Mouse (Mus musculus) B cell, adult 2 months (primary cell): ENCODE results near the gene Fchsd2.
A peak's percentile ranks its signal among the peaks of the same experiment; 100 is the strongest.

Source experiments
- DNase-seq, 2 experiments: peaks; one replicate each; pipeline ENCODE4 v3.0.0; 2022

The Fchsd2 gene

DNA sequence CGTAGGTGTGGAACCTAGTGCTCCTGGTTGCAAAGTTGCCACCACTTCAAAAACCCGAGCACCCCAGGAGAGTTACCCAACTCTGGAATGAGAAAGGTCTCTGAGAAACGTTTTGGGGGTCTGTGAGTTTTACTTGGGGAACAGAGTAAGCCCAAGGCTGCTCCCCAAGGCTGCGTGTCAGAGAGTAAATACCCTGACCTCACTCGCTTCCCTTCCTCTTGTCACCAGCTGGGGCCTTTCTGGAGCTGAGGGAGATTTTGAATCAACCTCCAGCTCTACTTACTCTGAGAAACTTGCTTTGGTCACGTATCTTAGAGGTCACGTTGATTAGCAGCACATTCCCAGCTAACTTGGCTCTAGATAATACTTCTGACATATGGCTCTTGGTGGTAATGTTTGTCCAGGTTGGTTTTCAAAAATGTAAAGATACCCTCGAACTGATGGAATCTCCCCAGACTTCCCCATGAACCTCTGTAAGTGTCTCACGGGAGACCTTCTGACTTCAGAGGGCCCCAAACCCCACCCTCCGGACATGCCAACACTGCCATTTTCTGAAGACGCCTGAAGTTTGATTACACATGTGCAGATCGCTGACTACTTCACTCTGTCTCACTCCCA is 20.4 kb upstream of the Fchsd2 start:
- no peak for DNase-seq

DNA sequence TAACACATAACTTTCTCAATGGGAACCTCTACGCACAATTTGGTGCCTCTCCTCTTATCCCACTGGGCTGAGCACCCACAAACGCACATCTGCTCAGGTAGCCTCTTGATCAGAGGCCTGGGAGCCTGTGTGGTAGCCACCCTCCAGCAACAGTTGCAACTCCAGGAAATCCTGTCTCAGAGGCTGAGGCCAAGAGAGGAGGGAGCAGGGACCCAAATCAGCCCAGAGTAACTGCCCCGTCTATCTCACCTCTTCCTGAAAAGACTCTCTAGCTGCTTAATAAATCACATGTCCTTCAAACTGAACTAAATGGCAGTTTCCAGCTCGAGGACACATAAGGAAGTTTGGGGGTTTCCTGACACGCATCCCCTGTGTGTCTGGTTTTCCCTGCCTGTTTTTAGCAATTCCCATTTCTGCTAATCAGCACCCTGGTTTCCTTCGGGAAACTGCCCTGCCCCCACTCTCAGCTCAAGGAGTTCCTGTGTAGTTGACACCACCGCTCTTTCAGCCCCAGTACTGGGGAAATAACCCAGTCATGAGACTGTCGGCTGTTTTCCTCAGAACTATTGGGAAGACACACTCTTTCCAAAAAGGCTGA is 18.4 kb upstream of the Fchsd2 start:
- no peak for DNase-seq

DNA sequence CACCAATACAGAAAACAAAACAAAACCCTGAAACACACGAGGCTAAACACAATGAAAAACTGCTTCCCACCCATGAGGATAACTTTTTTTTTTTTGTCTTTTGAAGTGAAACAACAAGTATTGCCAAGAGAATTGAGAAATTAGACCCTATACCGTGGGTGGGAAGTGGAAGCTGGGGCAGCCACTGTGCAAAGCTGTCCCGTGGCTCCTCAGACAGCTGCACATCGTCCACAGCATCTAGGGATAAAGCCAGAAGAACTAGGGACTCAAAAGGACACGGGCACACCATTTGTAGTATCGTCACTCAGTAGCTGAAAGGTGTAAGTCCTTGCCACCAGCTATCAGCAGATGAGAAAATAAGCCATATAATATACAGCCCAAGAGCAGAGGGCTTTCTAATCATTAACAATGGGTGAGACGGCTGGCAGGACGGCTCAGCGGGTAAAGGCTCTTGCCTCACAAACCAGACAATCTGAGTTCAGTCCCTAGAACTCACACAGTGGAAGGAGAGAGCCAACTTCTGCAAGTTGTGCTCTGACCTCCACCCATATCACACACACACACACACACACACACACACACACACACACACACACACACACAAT is 9.0 kb upstream of the Fchsd2 start:
- DNase-seq, result no peak

DNA sequence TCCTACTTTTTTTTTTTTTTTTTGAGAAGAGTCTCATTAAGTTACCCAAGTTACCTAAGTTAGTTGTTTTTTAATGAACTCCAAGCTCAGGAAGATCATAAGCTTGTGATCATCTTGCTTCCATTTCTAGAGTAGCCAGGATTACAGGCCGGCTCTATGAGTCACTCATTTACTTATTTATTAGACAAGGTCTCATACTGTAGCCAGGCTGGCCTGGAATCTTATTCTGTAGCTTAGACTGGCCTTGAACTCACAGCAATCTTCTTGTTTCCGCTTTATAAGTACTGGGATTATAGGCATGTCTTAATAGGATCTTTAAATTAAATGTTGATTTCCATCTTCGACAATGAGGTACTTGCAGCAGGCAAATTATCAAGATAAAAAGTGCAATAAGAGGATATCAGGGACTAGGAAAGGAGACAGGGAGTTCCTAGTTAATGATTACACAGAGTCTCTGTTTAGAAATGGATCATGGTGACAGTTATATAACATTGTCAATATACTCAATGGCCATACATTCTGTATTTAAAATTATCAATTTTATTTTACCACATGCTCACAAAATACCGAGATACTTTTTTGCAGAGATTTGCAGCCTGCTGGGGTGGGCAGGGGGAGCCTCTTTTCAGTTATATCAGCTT is 7.7 kb upstream of the Fchsd2 start:
- no peak for DNase-seq

DNA sequence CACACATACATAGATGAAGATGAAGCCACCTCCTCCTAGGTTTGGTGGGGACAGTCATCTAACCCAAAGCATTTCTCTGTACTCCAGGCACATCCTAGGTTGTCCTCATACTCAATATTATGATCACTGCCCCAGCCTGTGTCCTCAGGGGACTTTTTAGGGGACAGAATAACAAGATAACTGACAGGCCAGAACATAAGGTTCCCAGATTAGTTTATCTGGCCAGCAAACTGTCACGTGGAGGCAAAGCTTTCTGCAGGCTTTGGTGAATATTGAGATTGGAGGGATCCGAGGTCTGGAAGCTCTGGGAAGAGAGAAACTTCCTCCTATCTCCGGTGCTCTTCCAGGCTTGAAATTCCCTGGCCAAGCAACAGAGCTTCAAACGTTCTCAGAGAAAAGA is 6.9 kb upstream of the Fchsd2 start:
- DNase-seq, result no peak

DNA sequence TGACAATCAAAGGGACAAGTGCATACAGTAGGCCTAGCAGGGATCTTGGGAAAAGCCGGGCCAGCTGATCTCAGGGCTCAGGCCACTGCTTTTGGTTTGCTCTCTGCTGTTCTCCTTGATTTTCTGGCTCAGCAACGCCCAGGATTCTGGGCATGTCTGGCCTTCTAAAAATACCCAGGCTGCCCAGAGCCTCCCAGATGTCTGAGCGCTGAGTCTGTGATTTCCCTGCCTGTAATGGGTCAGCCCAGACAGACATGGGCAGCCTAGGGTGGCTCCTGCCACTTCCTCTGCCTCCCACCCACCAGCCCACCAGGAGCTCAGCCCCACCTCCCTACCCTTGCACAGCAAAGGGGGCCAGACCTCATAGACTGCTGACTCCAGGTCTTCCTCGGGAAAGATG is 4.0 kb upstream of the Fchsd2 start:
- no peak for DNase-seq

DNA sequence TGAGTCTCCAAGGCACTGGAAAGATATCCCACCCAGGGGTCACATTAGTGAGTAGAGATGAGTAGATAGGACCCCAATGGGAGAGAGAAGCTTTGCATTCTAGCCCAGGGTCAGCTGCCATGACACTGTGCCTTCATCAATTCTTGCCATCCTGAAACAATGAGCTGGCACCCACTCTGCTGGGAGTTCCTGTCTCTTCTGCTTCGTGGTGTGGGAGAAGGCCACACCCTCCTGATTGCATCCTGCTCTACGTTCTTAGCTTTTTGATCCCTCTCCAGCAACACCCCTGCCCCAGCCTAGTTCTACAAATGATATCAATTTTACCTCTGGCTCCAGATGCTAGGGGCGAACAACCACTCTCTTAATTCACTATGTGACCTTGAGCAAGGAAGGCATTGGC is 3.4 kb upstream of the Fchsd2 start:
- DNase-seq, result no peak

DNA sequence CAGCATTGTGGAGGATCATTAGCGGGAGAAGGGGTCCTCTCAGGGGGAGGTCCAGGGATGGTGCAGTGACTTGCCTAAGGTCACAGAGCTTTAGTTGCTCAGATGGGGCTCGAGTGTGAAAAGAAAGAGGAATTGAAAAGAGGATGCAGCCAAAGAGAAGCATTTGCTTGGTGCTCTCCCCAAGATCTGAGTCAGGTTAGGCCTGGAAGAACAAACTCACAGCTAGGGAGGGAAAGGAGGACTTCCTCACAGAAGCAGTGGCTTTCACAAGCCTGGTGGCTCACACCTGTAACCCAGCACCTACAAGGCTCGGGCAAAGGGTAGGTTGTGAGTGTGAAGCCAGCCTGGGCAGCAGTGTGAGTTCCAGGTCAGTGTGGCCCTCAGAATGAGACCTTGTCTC is 568 bp downstream of the Fchsd2 start:
- peak; percentile 52 to 57 for DNase-seq

DNA sequence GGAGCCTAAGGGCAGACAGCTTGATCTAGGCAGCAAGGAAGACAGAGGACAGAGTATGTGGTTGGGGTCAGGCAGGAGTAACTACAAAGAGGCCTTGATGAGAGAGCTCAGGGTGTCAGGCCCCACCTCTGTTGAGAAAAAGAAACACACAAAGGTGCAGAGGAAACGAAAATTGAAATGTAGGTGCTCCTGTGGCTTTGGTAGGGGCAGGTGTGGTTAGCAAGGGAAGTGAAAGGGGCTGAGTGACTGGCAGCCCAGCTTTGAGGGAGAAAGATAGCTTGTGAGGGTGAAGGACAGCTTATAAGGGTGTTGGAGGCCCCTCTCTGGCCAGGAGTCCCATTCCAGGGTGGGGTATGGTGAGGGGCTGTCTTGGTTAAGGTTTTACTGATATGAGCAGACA is 2.1 kb downstream of the Fchsd2 start:
- peak; percentile 60 to 69 for DNase-seq

DNA sequence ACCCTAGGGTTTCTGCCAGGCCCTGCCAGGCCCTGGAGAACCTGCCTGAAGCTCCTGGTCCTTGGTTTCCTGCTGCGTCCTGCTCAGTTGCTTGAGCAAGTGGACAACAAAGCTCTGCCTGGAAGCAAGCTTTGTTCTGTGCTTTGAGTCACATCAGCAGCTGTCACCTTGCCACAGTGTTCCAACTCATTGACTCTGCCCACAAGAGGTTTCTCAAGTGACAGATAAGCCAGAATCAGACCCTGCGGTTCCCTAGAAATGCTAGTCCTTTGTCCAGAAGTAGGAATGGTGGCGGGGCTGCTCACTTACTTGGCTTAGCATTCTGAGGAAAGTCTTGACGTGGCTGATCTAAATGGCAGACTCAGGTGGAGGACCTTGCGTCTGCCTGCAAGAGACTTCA is 2.9 kb downstream of the Fchsd2 start:
- peak; percentile 47 to 54 for DNase-seq

DNA sequence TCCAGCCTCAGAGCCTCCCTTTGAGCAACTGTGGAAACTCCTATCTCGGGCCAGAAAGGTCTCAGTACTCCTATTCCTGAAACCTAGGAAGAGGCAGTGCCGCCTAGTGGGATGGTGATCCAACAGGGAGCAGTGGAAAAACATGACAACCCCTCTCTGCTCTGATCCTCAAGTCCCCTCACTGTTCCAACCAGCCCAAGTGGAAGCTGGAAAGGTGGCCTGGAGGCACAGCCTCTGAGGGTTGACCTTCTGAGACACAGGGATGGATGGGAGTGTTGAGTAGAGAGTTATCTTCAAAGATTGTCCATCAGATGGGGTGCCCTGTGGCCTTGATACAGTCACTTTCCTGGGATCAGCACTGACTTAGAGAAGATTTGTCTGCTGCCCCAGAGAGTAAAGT is 3.9 kb downstream of the Fchsd2 start:
- no peak for DNase-seq

DNA sequence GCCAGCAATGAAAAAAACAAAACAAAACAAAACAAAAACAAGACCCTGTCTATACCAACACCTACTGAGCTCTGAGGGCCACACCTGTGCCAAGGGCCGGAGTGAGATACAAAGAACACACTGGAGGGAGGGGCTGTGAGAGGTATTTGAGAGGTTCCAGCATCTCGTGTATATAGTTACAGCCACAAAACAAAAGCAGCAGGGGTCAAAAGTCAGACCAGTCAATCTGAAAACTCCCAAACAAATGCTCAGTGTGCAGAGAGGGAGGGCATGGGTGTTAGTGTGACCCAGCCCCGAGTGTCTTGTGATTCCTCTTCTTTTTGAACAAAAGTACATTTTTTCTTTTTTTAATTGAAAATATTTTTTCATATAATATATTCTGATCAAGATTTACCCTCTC is 4.4 kb downstream of the Fchsd2 start:
- DNase-seq, result no peak

DNA sequence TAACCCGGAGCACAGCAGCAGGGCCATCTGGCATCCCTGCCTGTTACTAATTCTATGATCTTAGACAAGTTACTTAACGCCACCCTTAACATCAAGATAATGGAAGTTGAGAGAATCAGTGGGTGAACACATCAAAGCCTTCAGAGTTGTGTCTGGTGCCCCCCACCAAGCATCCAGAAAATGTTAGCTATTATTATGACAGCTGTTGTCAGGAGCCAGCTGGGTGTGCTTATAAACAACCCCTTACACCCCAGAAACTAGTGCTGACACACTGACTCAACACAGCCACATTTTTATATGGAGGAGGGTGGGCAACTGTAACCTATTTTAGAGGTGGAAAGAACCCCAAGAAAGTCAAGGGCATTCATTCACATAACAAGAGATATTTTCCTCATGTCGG is 7.3 kb downstream of the Fchsd2 start:
- DNase-seq, result no peak

DNA sequence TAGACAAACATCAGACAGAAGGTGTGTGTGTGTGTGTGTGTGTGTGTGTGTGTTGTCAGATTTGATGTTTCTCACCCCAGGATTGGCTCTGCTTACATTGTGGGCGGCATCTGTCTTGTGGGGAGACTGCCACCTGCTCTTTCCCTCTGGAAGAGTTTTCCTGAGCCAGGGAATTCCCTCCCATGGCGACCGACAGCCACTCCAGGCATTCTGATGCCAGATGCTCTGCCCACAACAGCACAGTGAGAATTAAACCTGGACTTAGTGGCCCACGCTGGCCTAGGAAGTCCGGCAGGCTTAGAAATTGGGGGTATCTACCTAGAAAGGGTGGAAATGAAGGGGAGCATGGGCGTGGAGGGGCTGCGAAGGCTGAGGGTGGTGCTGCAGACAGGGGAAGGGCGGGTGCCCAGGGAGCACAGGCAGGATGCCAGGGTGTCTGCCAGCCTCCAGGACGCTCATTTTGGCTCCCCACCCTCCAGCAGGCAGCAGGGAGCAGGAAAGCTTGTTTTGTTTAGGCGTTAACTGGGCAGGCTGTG is 8.6 kb downstream of the Fchsd2 start:
- DNase-seq, result no peak

DNA sequence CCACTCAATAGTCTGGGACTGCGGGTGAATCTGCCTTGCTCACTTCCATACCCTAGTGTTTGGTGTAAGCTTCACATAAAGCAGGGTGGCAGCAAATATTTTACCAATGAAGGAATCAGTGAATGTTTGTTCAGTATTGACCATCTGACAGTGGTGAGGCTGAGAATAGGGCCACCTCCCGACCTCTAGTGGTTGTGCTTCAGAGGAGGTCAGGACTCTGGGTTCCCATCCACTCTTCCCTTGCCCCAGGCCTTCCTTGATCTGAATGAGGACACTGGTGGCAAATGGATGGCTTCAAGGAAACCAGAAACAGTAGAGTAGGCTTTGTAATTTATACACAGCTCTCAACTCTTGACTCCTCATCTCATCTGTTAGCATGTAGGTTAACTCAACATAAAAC is 14.0 kb downstream of the Fchsd2 start:
- DNase-seq, result no peak

DNA sequence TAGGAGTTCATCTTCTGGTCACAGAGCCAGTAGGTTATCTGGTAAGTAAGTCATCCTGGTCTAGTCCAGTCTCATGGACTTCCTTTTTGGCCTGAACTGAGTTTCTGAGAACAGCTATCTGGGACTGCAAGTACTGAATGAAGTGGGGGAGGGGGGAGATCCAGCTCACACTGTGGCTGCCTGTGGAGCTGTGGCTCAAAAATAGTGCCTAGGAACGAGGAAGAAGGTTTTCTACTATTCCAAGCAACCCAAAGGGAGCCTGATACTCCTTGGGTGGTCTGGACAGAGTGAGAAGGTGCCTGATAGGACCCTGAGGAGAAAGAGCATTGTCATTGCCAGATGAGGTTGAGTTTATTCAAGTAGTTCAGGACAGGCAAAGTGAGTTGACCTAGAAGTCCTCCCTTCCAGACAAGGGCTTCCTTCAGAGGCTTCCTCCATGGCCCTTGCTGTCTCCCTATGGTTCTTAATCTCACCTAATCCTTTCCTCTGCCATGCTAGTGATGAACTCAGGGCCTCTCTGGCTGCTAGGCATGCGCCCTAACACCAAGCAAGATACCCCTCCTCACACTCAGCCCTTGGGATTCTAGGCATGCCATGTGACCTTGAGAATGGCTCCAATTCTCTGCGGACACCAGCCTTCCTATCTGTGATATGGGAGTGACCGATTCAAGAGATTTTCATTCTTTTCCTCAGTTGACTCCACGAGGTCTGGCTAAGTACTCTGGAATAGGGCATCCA is 14.6 kb downstream of the Fchsd2 start:
- DNase-seq, result no peak

DNA sequence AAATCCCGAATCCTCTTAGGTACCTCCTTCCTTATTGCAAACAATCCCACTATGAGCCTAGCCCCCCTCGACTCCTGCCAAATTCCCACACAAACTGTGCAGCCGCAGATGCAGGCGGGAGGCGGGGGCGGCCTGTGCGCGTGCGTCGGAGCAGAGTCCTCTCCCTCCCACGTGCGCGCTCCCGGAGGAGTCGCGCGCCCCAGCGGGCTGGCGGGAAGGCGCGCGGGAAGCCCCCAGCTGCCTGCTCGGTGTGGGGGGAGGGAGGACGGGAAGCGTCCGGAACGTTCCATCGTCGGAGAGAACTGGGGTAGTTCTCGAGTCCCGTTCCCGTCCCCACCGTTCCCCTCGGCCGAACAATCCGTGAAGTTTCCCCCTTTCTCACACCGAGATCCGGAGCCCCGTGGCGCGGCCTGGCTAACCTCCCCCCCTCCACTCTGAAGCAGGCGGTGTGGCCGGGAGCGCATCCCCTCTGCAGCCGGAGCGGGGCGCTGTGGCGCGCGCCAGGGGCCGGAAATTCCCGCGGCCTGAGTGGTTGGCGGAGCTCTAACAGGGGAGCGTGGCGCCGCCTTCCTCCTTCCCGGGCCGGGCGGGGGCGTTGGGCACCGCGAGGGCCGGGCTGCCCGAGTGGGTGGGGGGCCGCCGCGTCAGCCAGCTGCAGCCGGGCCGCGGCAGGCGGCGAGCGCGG is 15.4 kb downstream of the Fchsd2 start:
- DNase-seq, result peak; percentile 97

DNA sequence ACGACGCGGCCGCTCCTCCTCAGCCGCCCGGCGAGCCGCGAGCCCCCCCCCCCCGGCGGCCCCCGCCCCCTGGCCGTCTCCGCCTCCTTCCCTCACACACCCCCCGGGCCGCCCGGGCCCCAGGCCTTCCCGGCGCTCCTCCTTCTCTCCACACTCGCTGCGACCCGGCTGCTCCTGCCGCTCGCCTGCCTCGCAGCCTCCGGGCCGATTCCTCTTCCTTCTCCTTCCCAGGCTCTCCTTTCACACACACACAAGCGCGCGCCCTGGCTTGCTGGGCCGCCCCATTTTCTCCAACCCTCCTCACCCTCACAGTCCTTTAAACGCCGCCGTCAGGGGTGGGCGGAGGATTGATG is 16.0 kb downstream of the Fchsd2 start:
- DNase-seq, result peak in 1 of 2 experiments; percentile 64

DNA sequence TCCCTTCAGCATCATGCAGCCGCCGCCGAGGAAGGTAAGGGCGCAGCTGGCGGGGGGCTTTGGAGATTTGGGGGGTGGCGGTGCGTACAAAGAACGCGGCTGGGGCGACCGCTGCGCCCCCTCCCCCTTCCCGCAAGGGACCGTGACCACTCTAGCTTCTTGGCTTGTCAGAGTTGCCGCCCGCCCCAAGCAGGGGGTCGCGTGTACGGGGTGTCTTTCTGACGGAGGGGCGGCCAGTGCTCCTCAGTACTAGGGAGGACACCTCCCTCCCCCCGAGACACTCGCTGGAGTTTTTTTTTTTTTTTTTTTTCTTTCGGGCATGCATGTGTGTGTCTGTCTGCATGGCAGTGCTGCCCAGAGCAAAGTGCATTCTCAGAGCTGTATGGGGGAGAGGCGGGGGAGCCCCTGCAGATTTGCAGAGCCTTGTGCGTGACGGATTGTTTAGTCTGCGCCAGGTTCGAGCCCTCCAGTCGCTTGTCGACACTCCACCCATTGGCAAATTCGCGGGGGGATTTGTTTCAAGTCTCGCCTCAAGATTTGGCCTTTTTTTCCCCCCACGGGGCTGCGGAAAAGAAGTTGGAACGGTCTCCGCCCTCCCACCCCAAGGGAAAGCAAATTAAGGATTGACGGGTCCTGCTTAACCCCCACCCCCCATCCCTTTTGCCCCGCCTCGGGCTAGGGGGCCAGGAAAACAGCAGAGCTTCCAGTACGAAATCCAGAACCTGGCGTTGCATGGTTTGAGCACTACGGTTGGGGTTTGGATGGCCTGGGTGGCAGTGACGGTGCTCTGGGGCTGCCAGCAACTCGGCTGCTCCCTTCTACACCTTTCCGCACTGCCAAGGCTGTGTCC is 16.6 kb downstream of the Fchsd2 start:
- DNase-seq, result peak; percentile 50

DNA sequence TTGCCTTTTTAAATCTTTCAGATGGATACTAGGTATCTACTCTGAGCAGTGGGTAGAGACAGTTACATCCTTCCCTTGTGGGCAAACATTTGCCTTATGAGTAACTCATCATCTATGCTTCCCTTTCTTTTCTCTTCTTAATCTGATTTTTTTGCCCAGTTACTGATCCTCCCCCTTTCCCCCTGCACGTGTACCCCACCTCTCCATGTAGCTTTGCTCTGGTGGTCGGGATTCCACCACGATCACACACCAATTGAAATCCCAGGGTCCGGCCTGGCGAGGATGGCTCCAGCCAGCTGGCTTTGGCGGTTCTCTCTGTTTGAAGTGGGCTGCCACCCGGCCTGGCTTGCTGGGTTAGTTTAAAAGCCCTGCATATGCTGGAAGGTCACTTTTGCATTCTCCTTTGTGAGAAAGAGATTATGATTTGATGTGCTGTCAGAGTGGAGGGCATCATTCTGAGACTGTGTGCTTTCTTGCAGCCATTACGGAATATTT is 17.2 kb downstream of the Fchsd2 start:
- no peak for DNase-seq

DNA sequence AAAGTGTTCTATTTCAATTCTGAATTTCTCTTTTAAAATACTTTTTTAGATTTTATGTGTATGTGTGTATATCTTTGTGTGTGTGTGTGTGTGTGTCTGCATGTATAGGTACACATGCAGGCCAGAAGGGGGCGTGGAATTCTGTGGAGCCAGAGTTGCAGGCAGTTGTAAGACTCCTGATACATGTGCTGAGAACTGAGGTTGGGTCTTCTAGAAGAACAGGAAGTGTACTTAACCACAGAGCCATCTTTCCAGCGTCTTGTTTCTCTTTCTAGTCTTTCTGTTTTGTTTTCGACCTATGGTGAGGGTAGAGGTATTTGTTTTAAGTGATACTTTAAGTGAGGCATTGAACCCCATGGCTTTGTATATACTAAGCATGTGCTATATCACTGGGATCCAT is 20.7 kb downstream of the Fchsd2 start:
- peak; percentile 51 to 59 for DNase-seq

DNA sequence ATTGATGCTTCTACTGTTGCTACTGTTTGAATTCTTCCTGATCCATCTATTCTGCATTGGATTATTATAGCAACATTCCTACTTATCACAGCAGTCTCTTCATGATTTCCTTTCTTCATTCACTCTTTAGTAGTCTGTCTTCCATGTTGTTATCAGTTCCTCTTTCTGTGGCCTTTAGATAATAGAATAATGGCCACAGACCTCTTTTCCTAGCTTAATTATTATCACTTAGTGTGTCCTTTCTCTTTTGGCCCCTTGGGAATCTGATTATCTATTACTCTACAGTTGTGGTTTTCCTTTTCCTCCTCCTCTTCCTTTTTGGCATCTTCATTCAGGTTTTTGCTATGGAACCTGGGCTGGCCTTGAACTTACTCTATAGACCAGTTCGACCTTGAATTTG is 21.7 kb downstream of the Fchsd2 start:
- DNase-seq, result no peak
